Mouse (Mus musculus): ENCODE measurements around the gene Casp2. TPM values are rescaled to one million over a fixed set of nuclear protein-coding genes. Genes with fewer than 3 reads are reported as not detected.

The Casp2 gene
- polyA plus RNA-seq, 1 experiment from 2014 or later, result 58.8 TPM

- peaks cover 8% of the 10 kb centered on the region; the same call in 1 of the 2 replicates for H3K4me1 ChIP-seq (ENCODE audit: control insufficient read depth, insufficient read depth, low read length)
- ATAC-seq (ENCODE audit: insufficient number of reproducible peaks, insufficient read depth, low FRiP score, low read depth), result peak; percentile 78; the same call in 1 of the 2 replicates
- under 1% methylated on average over 51 of the region's 68 CpGs for WGBS
- no peaks in the 10 kb centered on the region for H3K9me3 ChIP-seq (ENCODE audit: control insufficient read depth, low read depth, low read length)
- H3K4me2 ChIP-seq (replicated peaks; ENCODE audit: low read depth, low read length), result peak within 1 kb of the TSS; percentile 94
- H3K4me3 ChIP-seq (ENCODE audit: low read depth, low read length), result peak within 1 kb of the TSS; percentile 58
- peak within 1 kb of the TSS; percentile 33; the same call in 1 of the 2 replicates for H3K9ac ChIP-seq (replicated peaks; ENCODE audit: low read depth, low read length)
- no peak within 1 kb of the TSS for H3K27ac ChIP-seq (ENCODE audit: low read length)
- H3K36me3 ChIP-seq (ENCODE audit: control insufficient read depth, insufficient read depth, low read length), result no peaks in the 10 kb centered on the region
- peaks cover 11% of the 10 kb centered on the region; the same call in 1 of the 2 replicates for H3K27me3 ChIP-seq (ENCODE audit: control insufficient read depth, insufficient read depth, low read length)
Measured at GRCm38 (mm10) chr6:42324482-42325267, 59.9 kb downstream of the Casp2 start, which contains the start of gene Fam131b. TSS of gene Fam131b (minus strand) at chr6:42324643.

GRCm38 (mm10) chr6:42325268-42325609 lies 60.5 kb downstream of the Casp2 start:
- H3K4me3 ChIP-seq (ENCODE audit: low read depth, low read length), result peak overlapping the region; percentile 58
- no peaks in the 10 kb centered on the region for H3K36me3 ChIP-seq (ENCODE audit: control insufficient read depth, insufficient read depth, low read length)
- H3K9ac ChIP-seq (replicated peaks; ENCODE audit: low read depth, low read length), result no peak overlapping the region
- ATAC-seq (ENCODE audit: insufficient number of reproducible peaks, insufficient read depth, low FRiP score, low read depth), result no peak
- H3K27ac ChIP-seq (ENCODE audit: low read length), result no peak overlapping the region
- no peaks in the 10 kb centered on the region for H3K9me3 ChIP-seq (ENCODE audit: control insufficient read depth, low read depth, low read length)
- peaks cover 11% of the 10 kb centered on the region; the same call in 1 of the 2 replicates for H3K27me3 ChIP-seq (ENCODE audit: control insufficient read depth, insufficient read depth, low read length)
- peak overlapping the region; percentile 94 for H3K4me2 ChIP-seq (replicated peaks; ENCODE audit: low read depth, low read length)
- 3% methylated on average over 7 of the region's 7 CpGs for WGBS
- H3K4me1 ChIP-seq (ENCODE audit: control insufficient read depth, insufficient read depth, low read length), result peaks cover 8% of the 10 kb centered on the region; the same call in 1 of the 2 replicates

- WGBS, result 87% methylated on average over 3 of the region's 3 CpGs
- Histone ChIP-seq H3K4me2 (replicated peaks; ENCODE audit: low read depth, low read length) (no peak overlapping the region), H3K9ac (replicated peaks; ENCODE audit: low read depth, low read length) (no peak overlapping the region)
Measured at GRCm38 (mm10) chr6:42326509-42326908, 61.7 kb downstream of the Casp2 start.

GRCm38 (mm10) chr6:42328757-42329156 lies 64.0 kb downstream of the Casp2 start:
- ATAC-seq (ENCODE audit: insufficient number of reproducible peaks, insufficient read depth, low FRiP score, low read depth), result no peak
- Histone ChIP-seq H3K4me3 (ENCODE audit: low read depth, low read length) (no peak overlapping the region), H3K9ac (replicated peaks; ENCODE audit: low read depth, low read length) (no peak overlapping the region), H3K27ac (ENCODE audit: low read length) (no peak overlapping the region), H3K9me3 (ENCODE audit: control insufficient read depth, low read depth, low read length) (no peaks in the 10 kb centered on the region), H3K36me3 (ENCODE audit: control insufficient read depth, insufficient read depth, low read length) (no peaks in the 10 kb centered on the region), H3K27me3 (ENCODE audit: control insufficient read depth, insufficient read depth, low read length) (no peaks in the 10 kb centered on the region), H3K4me2 (replicated peaks; ENCODE audit: low read depth, low read length) (no peak overlapping the region), H3K4me1 (ENCODE audit: control insufficient read depth, insufficient read depth, low read length) (peaks cover 4% of the 10 kb centered on the region; the same call in 1 of the 2 replicates)
- WGBS, result 68% methylated on average over 3 of the region's 3 CpGs

More at GRCm38 (mm10) chr6:42326509-42326908, 61.7 kb downstream of the Casp2 start:
- Histone ChIP-seq H3K36me3 (ENCODE audit: control insufficient read depth, insufficient read depth, low read length) (no peaks in the 10 kb centered on the region), H3K4me1 (ENCODE audit: control insufficient read depth, insufficient read depth, low read length) (peaks cover 8% of the 10 kb centered on the region; the same call in 1 of the 2 replicates), H3K4me3 (ENCODE audit: low read depth, low read length) (no peak overlapping the region), H3K9me3 (ENCODE audit: control insufficient read depth, low read depth, low read length) (no peaks in the 10 kb centered on the region), H3K27ac (ENCODE audit: low read length) (no peak overlapping the region), H3K27me3 (ENCODE audit: control insufficient read depth, insufficient read depth, low read length) (peaks cover 11% of the 10 kb centered on the region; the same call in 1 of the 2 replicates)
- ATAC-seq (ENCODE audit: insufficient number of reproducible peaks, insufficient read depth, low FRiP score, low read depth), result no peak

- Histone ChIP-seq H3K27me3 (ENCODE audit: control insufficient read depth, insufficient read depth, low read length) (no peaks in the 10 kb centered on the region), H3K27ac (ENCODE audit: low read length) (no peak overlapping the region), H3K9me3 (ENCODE audit: control insufficient read depth, low read depth, low read length) (no peaks in the 10 kb centered on the region), H3K4me3 (ENCODE audit: low read depth, low read length) (no peak overlapping the region), H3K4me1 (ENCODE audit: control insufficient read depth, insufficient read depth, low read length) (no peaks in the 10 kb centered on the region), H3K9ac (replicated peaks; ENCODE audit: low read depth, low read length) (no peak overlapping the region), H3K4me2 (replicated peaks; ENCODE audit: low read depth, low read length) (no peak overlapping the region), H3K36me3 (ENCODE audit: control insufficient read depth, insufficient read depth, low read length) (no peaks in the 10 kb centered on the region)
- no peak for ATAC-seq (ENCODE audit: insufficient number of reproducible peaks, insufficient read depth, low FRiP score, low read depth)
- WGBS, result 81% methylated on average over 3 of the region's 3 CpGs
Measured at GRCm38 (mm10) chr6:42330216-42330615, 65.4 kb downstream of the Casp2 start.

- no peaks in the 10 kb centered on the region for H3K4me1 ChIP-seq (ENCODE audit: control insufficient read depth, insufficient read depth, low read length)
- no peak overlapping the region for H3K27ac ChIP-seq (ENCODE audit: low read length)
- H3K4me2 ChIP-seq (replicated peaks; ENCODE audit: low read depth, low read length), result no peak overlapping the region
- H3K36me3 ChIP-seq (ENCODE audit: control insufficient read depth, insufficient read depth, low read length), result no peaks in the 10 kb centered on the region
- WGBS, result 88% methylated on average over 3 of the region's 3 CpGs
- H3K4me3 ChIP-seq (ENCODE audit: low read depth, low read length), result no peak overlapping the region
- H3K27me3 ChIP-seq (ENCODE audit: control insufficient read depth, insufficient read depth, low read length), result no peaks in the 10 kb centered on the region
- no peak for ATAC-seq (ENCODE audit: insufficient number of reproducible peaks, insufficient read depth, low FRiP score, low read depth)
- H3K9me3 ChIP-seq (ENCODE audit: control insufficient read depth, low read depth, low read length), result no peaks in the 10 kb centered on the region
- H3K9ac ChIP-seq (replicated peaks; ENCODE audit: low read depth, low read length), result no peak overlapping the region
Measured at GRCm38 (mm10) chr6:42330946-42331345, 66.2 kb downstream of the Casp2 start.

Other genes starting within 250 kb of the Casp2 start
- gene Sva, start 226.6 kb upstream of the Casp2 start, polyA plus RNA-seq (2014; fragmentation: Nextera tagmentation; extraction: Ambion mirVana), result not detected in 2 replicates
- gene Tas2r139, start 124.0 kb upstream of the Casp2 start, polyA plus RNA-seq (2014; fragmentation: Nextera tagmentation; extraction: Ambion mirVana), result not detected in 2 replicates
- not detected in 2 replicates for gene Tas2r144, start 49.7 kb upstream of the Casp2 start, polyA plus RNA-seq (2014; fragmentation: Nextera tagmentation; extraction: Ambion mirVana)
- gene Gstk1, start 19.1 kb upstream of the Casp2 start, polyA plus RNA-seq (2014; fragmentation: Nextera tagmentation; extraction: Ambion mirVana), result 19.5 and 22.1 TPM in 2 replicates
- gene Tmem139, start 3.0 kb upstream of the Casp2 start, polyA plus RNA-seq (2014; fragmentation: Nextera tagmentation; extraction: Ambion mirVana), result 2.6 and 2.8 TPM in 2 replicates
- 0.53 TPM in 1 of 2 replicates, not detected in the other for gene Clcn1, start 21.7 kb downstream of the Casp2 start, polyA plus RNA-seq (2014; fragmentation: Nextera tagmentation; extraction: Ambion mirVana)
- 0.34 and 0.48 TPM in 2 replicates for gene Fam131b, start 59.7 kb downstream of the Casp2 start, polyA plus RNA-seq (2014; fragmentation: Nextera tagmentation; extraction: Ambion mirVana)
- 112 and 117 TPM in 2 replicates for gene Zyx, start 84.6 kb downstream of the Casp2 start, polyA plus RNA-seq (2014; fragmentation: Nextera tagmentation; extraction: Ambion mirVana)
- gene Epha1, start 108.3 kb downstream of the Casp2 start, polyA plus RNA-seq (2014; fragmentation: Nextera tagmentation; extraction: Ambion mirVana), result 4.0 and 5.3 TPM in 2 replicates
- gene Tas2r143, start 135.3 kb downstream of the Casp2 start, polyA plus RNA-seq (2014; fragmentation: Nextera tagmentation; extraction: Ambion mirVana), result not detected in 2 replicates
- gene Tas2r135, start 140.4 kb downstream of the Casp2 start, polyA plus RNA-seq (2014; fragmentation: Nextera tagmentation; extraction: Ambion mirVana), result not detected in 2 replicates
- gene Tas2r126, start 169.6 kb downstream of the Casp2 start, polyA plus RNA-seq (2014; fragmentation: Nextera tagmentation; extraction: Ambion mirVana), result not detected in 2 replicates
- not detected in 2 replicates for gene Olfr458, start 200.2 kb downstream of the Casp2 start, polyA plus RNA-seq (2014; fragmentation: Nextera tagmentation; extraction: Ambion mirVana)
- gene Olfr457, start 211.3 kb downstream of the Casp2 start, polyA plus RNA-seq (2014; fragmentation: Nextera tagmentation; extraction: Ambion mirVana), result not detected in 2 replicates
- not detected in 2 replicates for gene Olfr456, start 222.2 kb downstream of the Casp2 start, polyA plus RNA-seq (2014; fragmentation: Nextera tagmentation; extraction: Ambion mirVana)

All from stomach, embryonic 14.5 days (tissue).